Comparison of ENCODE assay signal across 26 mouse cellular contexts in genomic region chr10:23322275-23322674, GRCm38 (mm10). TPM values are rescaled to one million over a fixed set of nuclear protein-coding genes. Genes with fewer than 3 reads are reported as not detected.
DNase-seq lines count a peak whose midpoint lies in the region; ATAC-seq lines count a peak whose summit lies in the region.
"Had no signal": no experiment of that assay in that cellular context is flagged by ENCODE, and none has a peak within 500 bp of the region (broad histone marks: within the 10 kb centered on the region; RNA-seq: fewer than 3 reads in every experiment).

No protein-coding gene starts in this region.

- H3K9ac ChIP-seq in embryonic facial prominence, embryonic 14.5 days (ENCODE audit: low read depth, low read length) = no peak overlapping the region
- H3K9ac ChIP-seq in hindbrain, embryonic 16.5 days (ENCODE audit: low read depth, low read length) = no peak overlapping the region
- H3K9ac ChIP-seq in hindbrain, embryonic 12.5 days = no peak overlapping the region
- no peak overlapping the region for H3K9ac ChIP-seq in neural tube, embryonic 13.5 days
- H3K9ac ChIP-seq: forebrain, embryonic 12.5 days; forebrain, embryonic 15.5 days; heart, embryonic 12.5 days; heart, embryonic 15.5 days; hindbrain, embryonic 15.5 days had no signal

- peak; percentile 91; the same call in 1 of the 2 replicates for ATAC-seq in embryonic facial prominence, embryonic 14.5 days (ENCODE audit: low read depth)
- ATAC-seq in hindbrain, embryonic 16.5 days = 0 out of 2 replicates have a peak, but pooled peaks have one; percentile 61
- no peak for ATAC-seq in hindbrain, embryonic 12.5 days (ENCODE audit: low FRiP score)
- ATAC-seq in neural tube, embryonic 13.5 days (ENCODE audit: low read depth) = 0 out of 2 replicates have a peak, but pooled peaks have one; percentile 15
- ATAC-seq: activated CD4-positive, CD25-positive, alpha-beta regulatory T cell, adult 4 months; forebrain, embryonic 15.5 days; inflammation-experienced regulatory T-cells, adult 6 months; intestine, embryonic 16.5 days had no signal

- H3K4me2 ChIP-seq in embryonic facial prominence, embryonic 14.5 days (ENCODE audit: low read depth, low read length) = no peak overlapping the region
- H3K4me2 ChIP-seq in hindbrain, embryonic 16.5 days (ENCODE audit: low read length) = no peak overlapping the region
- no peak overlapping the region for H3K4me2 ChIP-seq in hindbrain, embryonic 12.5 days (replicated peaks)
- no peak overlapping the region for H3K4me2 ChIP-seq in neural tube, embryonic 13.5 days
- H3K4me2 ChIP-seq: forebrain, embryonic 12.5 days; forebrain, embryonic 15.5 days; heart, embryonic 12.5 days; heart, embryonic 15.5 days; hindbrain, embryonic 15.5 days had no signal

- DNase-seq in embryonic facial prominence, embryonic 14.5 days (ENCODE audit: low spot score) = no peak
- no peak for DNase-seq in embryonic facial prominence, embryonic 10.5 days (ENCODE audit: low spot score)
- DNase-seq in neural tube, embryonic 10.5 days (ENCODE audit: extremely low spot score, low spot score) = no peak
- DNase-seq: adrenal gland, adult 8-10 months; adrenal gland, postnatal 25 days; cerebellum, adult 11-12 months; cerebellum, adult 8-10 months; cerebellum, postnatal 10 days; cerebellum, postnatal 36 days; embryo, embryonic 11 days; gastrocnemius, postnatal 25 days; heart, adult 18-20 months; heart, postnatal 10 days; heart, postnatal 36 days had no signal

- H3K9me3 ChIP-seq in embryonic facial prominence, embryonic 14.5 days (ENCODE audit: control insufficient read depth, low read length) = no peaks in the 10 kb centered on the region
- H3K9me3 ChIP-seq in embryonic facial prominence, embryonic 10.5 days = no peaks in the 10 kb centered on the region
- H3K9me3 ChIP-seq in hindbrain, embryonic 16.5 days (ENCODE audit: control insufficient read depth, low read length) = no peaks in the 10 kb centered on the region
- no peaks in the 10 kb centered on the region for H3K9me3 ChIP-seq in hindbrain, embryonic 12.5 days (replicated peaks)
- H3K9me3 ChIP-seq in neural tube, embryonic 13.5 days = no peaks in the 10 kb centered on the region
- H3K9me3 ChIP-seq: forebrain, embryonic 12.5 days; forebrain, embryonic 15.5 days; heart, embryonic 12.5 days; heart, embryonic 15.5 days; hindbrain, embryonic 15.5 days had no signal

- 74% methylated on average over 4 of the region's 4 CpGs for whole genome bisulfite sequencing in embryonic facial prominence, embryonic 14.5 days
- 89% methylated on average over 4 of the region's 4 CpGs for WGBS in embryonic facial prominence, embryonic 10.5 days
- WGBS in hindbrain, embryonic 16.5 days = 66% methylated on average over 4 of the region's 4 CpGs
- 89% methylated on average over 4 of the region's 4 CpGs for WGBS in hindbrain, embryonic 12.5 days
- 66% methylated on average over 4 of the region's 4 CpGs for WGBS in neural tube, embryonic 13.5 days

- H3K27ac ChIP-seq in embryonic facial prominence, embryonic 14.5 days (replicated peaks; ENCODE audit: low read depth, low read length) = no peak overlapping the region
- H3K27ac ChIP-seq in embryonic facial prominence, embryonic 10.5 days (replicated peaks) = no peak overlapping the region
- H3K27ac ChIP-seq in hindbrain, embryonic 16.5 days (ENCODE audit: low read depth, low read length) = no peak overlapping the region
- no peak overlapping the region for H3K27ac ChIP-seq in hindbrain, embryonic 12.5 days
- no peak overlapping the region for H3K27ac ChIP-seq in neural tube, embryonic 13.5 days (replicated peaks)
- H3K27ac ChIP-seq: forebrain, embryonic 12.5 days; forebrain, embryonic 15.5 days; heart, embryonic 15.5 days; hindbrain, embryonic 15.5 days had no signal

- no peaks in the 10 kb centered on the region for H3K36me3 ChIP-seq in embryonic facial prominence, embryonic 14.5 days (ENCODE audit: control insufficient read depth, insufficient read depth, low read length)
- peaks cover 4% of the 10 kb centered on the region; the same call in 1 of the 2 replicates for H3K36me3 ChIP-seq in embryonic facial prominence, embryonic 10.5 days (replicated peaks)
- H3K36me3 ChIP-seq in hindbrain, embryonic 16.5 days (ENCODE audit: control insufficient read depth, insufficient read depth, low read length) = no peaks in the 10 kb centered on the region
- no peaks in the 10 kb centered on the region for H3K36me3 ChIP-seq in hindbrain, embryonic 12.5 days
- no peaks in the 10 kb centered on the region for H3K36me3 ChIP-seq in neural tube, embryonic 13.5 days
- H3K36me3 ChIP-seq: forebrain, embryonic 12.5 days; forebrain, embryonic 15.5 days; heart, embryonic 12.5 days; heart, embryonic 15.5 days; hindbrain, embryonic 15.5 days had no signal

- H3K4me3 ChIP-seq in embryonic facial prominence, embryonic 14.5 days (ENCODE audit: low read depth, low read length) = no peak overlapping the region
- no peak overlapping the region for H3K4me3 ChIP-seq in embryonic facial prominence, embryonic 10.5 days
- H3K4me3 ChIP-seq in hindbrain, embryonic 16.5 days (ENCODE audit: low read length) = no peak overlapping the region
- H3K4me3 ChIP-seq in hindbrain, embryonic 12.5 days = no peak overlapping the region
- H3K4me3 ChIP-seq in neural tube, embryonic 13.5 days = no peak overlapping the region
- H3K4me3 ChIP-seq: erythroblast, embryonic 14.5 days; forebrain, embryonic 12.5 days; forebrain, embryonic 15.5 days; heart, embryonic 12.5 days; heart, embryonic 15.5 days; hindbrain, embryonic 15.5 days had no signal

- no peaks in the 10 kb centered on the region for H3K27me3 ChIP-seq in embryonic facial prominence, embryonic 14.5 days (replicated peaks; ENCODE audit: control insufficient read depth, insufficient read depth, low read length)
- H3K27me3 ChIP-seq in embryonic facial prominence, embryonic 10.5 days (replicated peaks; ENCODE audit: low read depth, poor library complexity, severe bottlenecking) = no peaks in the 10 kb centered on the region
- H3K27me3 ChIP-seq in hindbrain, embryonic 16.5 days (replicated peaks; ENCODE audit: control insufficient read depth, insufficient read depth, low read length) = no peaks in the 10 kb centered on the region
- H3K27me3 ChIP-seq in hindbrain, embryonic 12.5 days = no peaks in the 10 kb centered on the region
- H3K27me3 ChIP-seq in neural tube, embryonic 13.5 days = no peaks in the 10 kb centered on the region
- H3K27me3 ChIP-seq: forebrain, embryonic 12.5 days; forebrain, embryonic 15.5 days; heart, embryonic 12.5 days; heart, embryonic 15.5 days; hindbrain, embryonic 15.5 days had no signal

- no peaks in the 10 kb centered on the region for H3K4me1 ChIP-seq in embryonic facial prominence, embryonic 14.5 days (ENCODE audit: control insufficient read depth, insufficient read depth, low read length)
- no peaks in the 10 kb centered on the region for H3K4me1 ChIP-seq in embryonic facial prominence, embryonic 10.5 days
- no peaks in the 10 kb centered on the region for H3K4me1 ChIP-seq in hindbrain, embryonic 16.5 days (ENCODE audit: control insufficient read depth, insufficient read depth, low read depth, low read length)
- H3K4me1 ChIP-seq in hindbrain, embryonic 12.5 days = no peaks in the 10 kb centered on the region
- no peaks in the 10 kb centered on the region for H3K4me1 ChIP-seq in neural tube, embryonic 13.5 days (replicated peaks)
- H3K4me1 ChIP-seq: forebrain, embryonic 12.5 days; forebrain, embryonic 15.5 days; heart, embryonic 12.5 days; heart, embryonic 15.5 days; hindbrain, embryonic 15.5 days had no signal

RNA-seq across cellular contexts. Expression of gene Eya4, which starts 28.3 kb away (rescaled TPM):
- 11.0 and 12.0 TPM in 2 replicates for polyA plus RNA-seq in embryonic facial prominence, embryonic 14.5 days (2014; fragmentation: Nextera tagmentation; extraction: Ambion mirVana)
- polyA plus RNA-seq in embryonic facial prominence, embryonic 10.5 days (2016; fragmentation: Nextera tagmentation; extraction: Ambion mirVana) = 6.7 and 7.3 TPM in 2 replicates
- 0.49 and 0.69 TPM in 2 replicates for polyA plus RNA-seq in hindbrain, embryonic 16.5 days (2015; fragmentation: Nextera tagmentation; extraction: Ambion mirVana)
- polyA plus RNA-seq in hindbrain, embryonic 12.5 days (2016; fragmentation: Nextera tagmentation; extraction: Ambion mirVana) = 7.9 and 8.3 TPM in 2 replicates
- 0.75 and 0.76 TPM in 2 replicates for polyA plus RNA-seq in neural tube, embryonic 13.5 days (2015; fragmentation: Nextera tagmentation; extraction: Ambion mirVana)
- polyA plus RNA-seq: erythroblast, embryonic 14.5 days; inflammation-experienced regulatory T-cells, adult 6 months had no signal
